Mouse (Mus musculus): ENCODE results near the gene Myo10. TPM values are rescaled to one million over a fixed set of nuclear protein-coding genes. Genes with fewer than 3 reads are reported as not detected.
A peak's percentile ranks its signal among the peaks of the same experiment; 100 is the strongest.

Gene Myo10
- total RNA-seq, 4 experiments from 2014 or later = 59.0 to 68.5 (median 62.0) TPM

- no peak for DNase-seq
Observed at GRCm38 (mm10) chr15:25764653-25765352, 142.5 kb downstream of the Myo10 start.

GRCm38 (mm10) chr15:25767777-25768176 is 145.5 kb downstream of the Myo10 start:
- no peak for DNase-seq

GRCm38 (mm10) chr15:25769524-25770255 is 147.4 kb downstream of the Myo10 start:
- DNase-seq = no peak

- no peak for DNase-seq
Observed at GRCm38 (mm10) chr15:25771782-25772181, 149.5 kb downstream of the Myo10 start.

- peak; percentile 28 for DNase-seq
Observed at GRCm38 (mm10) chr15:25773711-25774513, 151.6 kb downstream of the Myo10 start.

- DNase-seq = no peak
Observed at GRCm38 (mm10) chr15:25778937-25779336, 156.6 kb downstream of the Myo10 start.

- no peak for DNase-seq
Observed at GRCm38 (mm10) chr15:25779522-25780191, 157.3 kb downstream of the Myo10 start.

GRCm38 (mm10) chr15:25781053-25781452 is 158.7 kb downstream of the Myo10 start:
- DNase-seq = no peak

GRCm38 (mm10) chr15:25785456-25786390 is 163.4 kb downstream of the Myo10 start:
- DNase-seq = peak; percentile 13

GRCm38 (mm10) chr15:25787406-25787805 is 165.1 kb downstream of the Myo10 start:
- no peak for DNase-seq

GRCm38 (mm10) chr15:25787965-25788364 is 165.6 kb downstream of the Myo10 start:
- DNase-seq = no peak

GRCm38 (mm10) chr15:25788565-25788964 is 166.2 kb downstream of the Myo10 start:
- no peak for DNase-seq

- DNase-seq = no peak
Observed at GRCm38 (mm10) chr15:25789241-25789640, 166.9 kb downstream of the Myo10 start.

GRCm38 (mm10) chr15:25791660-25792353 is 169.5 kb downstream of the Myo10 start:
- DNase-seq = no peak

GRCm38 (mm10) chr15:25794123-25794522 is 171.8 kb downstream of the Myo10 start:
- DNase-seq = no peak

GRCm38 (mm10) chr15:25795496-25795895 is 173.2 kb downstream of the Myo10 start:
- DNase-seq = no peak

GRCm38 (mm10) chr15:25796353-25796752 is 174.0 kb downstream of the Myo10 start:
- DNase-seq = no peak

GRCm38 (mm10) chr15:25797179-25797578 is 174.9 kb downstream of the Myo10 start:
- no peak for DNase-seq

- DNase-seq = no peak
Observed at GRCm38 (mm10) chr15:25797888-25798287, 175.6 kb downstream of the Myo10 start.

- DNase-seq = no peak
Observed at GRCm38 (mm10) chr15:25801726-25802125, 179.4 kb downstream of the Myo10 start.

- DNase-seq = no peak
Observed at GRCm38 (mm10) chr15:25802194-25802593, 179.9 kb downstream of the Myo10 start.

Data from adrenal gland, adult 8-10 months (tissue).